Mouse (Mus musculus) lung, postnatal 0 days (tissue): ENCODE results near the gene Rrnad1. TPM values are rescaled to one million over a fixed set of nuclear protein-coding genes. Genes with fewer than 3 reads are reported as not detected.
"Not testable (repeated sequence)": the region's sequence is repeated elsewhere in the genome, so short reads cannot be mapped to it uniquely, and the experiment has no call there.

Source experiments
- ATAC-seq: fragments of 200-750 bp; cut with Nextera tagmentation; 2 replicates; pipeline ENCODE4 v1.8.0; 2017; ENCODE audit warnings: moderate library complexity
- DNase-seq: peaks from one replicate; pipeline ENCODE4 v3.0.0-alpha.2; 2016; ENCODE audit warnings: low spot score
- H3K27ac ChIP-seq: fragments of 300-500 bp; sonication (generic); 2 replicates; pipeline ENCODE4 v1.5.1; 2014; ENCODE audit warnings: antibody characterized with exemption, mild to moderate bottlenecking, low read length, mixed read lengths
- H3K27me3 ChIP-seq: fragments of 300-500 bp; sonication (generic); replicated peaks from 2 replicates; pipeline ENCODE4 v1.6.1; 2014; ENCODE audit warnings: low read length, mixed read lengths; ENCODE audit not compliant: insufficient read depth
- H3K36me3 ChIP-seq: fragments of 300-500 bp; sonication (generic); 2 replicates; pipeline ENCODE4 v1.6.1; 2014; ENCODE audit warnings: low read length, mixed read lengths; ENCODE audit not compliant: insufficient read depth
- H3K4me1 ChIP-seq: fragments of 300-500 bp; sonication (generic); 2 replicates; pipeline ENCODE4 v1.6.1; 2014; ENCODE audit warnings: antibody characterized with exemption, low read depth, low read length, mixed read lengths; ENCODE audit not compliant: insufficient read depth
- H3K4me2 ChIP-seq: fragments of 300-500 bp; sonication (generic); replicated peaks from 2 replicates; pipeline ENCODE4 v1.6.1; 2014; ENCODE audit warnings: low read depth, mild to moderate bottlenecking, low read length, moderate library complexity, mixed read lengths
- H3K4me3 ChIP-seq: fragments of 300-500 bp; sonication (generic); 2 replicates; pipeline ENCODE4 v1.5.1; 2014; ENCODE audit warnings: low read depth, low read length
- H3K9ac ChIP-seq: fragments of 300-500 bp; sonication (generic); replicated peaks from 2 replicates; pipeline ENCODE4 v1.6.1; 2014; ENCODE audit warnings: low read depth, mild to moderate bottlenecking
- H3K9me3 ChIP-seq: fragments of 300-500 bp; sonication (generic); 2 replicates; pipeline ENCODE4 v1.6.1; 2016; ENCODE audit warnings: low read length, mixed read lengths
- CTCF ChIP-seq: IDR thresholded peaks from 2 replicates; pipeline ENCODE4 v1.5.1; 2016; ENCODE audit warnings: antibody characterized with exemption, mild to moderate bottlenecking
- EP300 ChIP-seq: IDR thresholded peaks from 2 replicates; pipeline ENCODE4 v1.6.1; 2016; ENCODE audit warnings: antibody characterized with exemption, mild to moderate bottlenecking, control low read depth
- WGBS: fragments of 180-500 bp; shearing (Covaris S2); extraction: QIAGEN DNeasy Blood & Tissue Kit; methylation state at CpG from one replicate; pipeline ENCODE4 v1.1.7; 2014; 5-methylcytosine and 5-hydroxymethylcytosine counted together
- polyA plus RNA-seq: library from polyadenylated mRNA; unstranded; fragments of >200 nt; fragmentation: Nextera tagmentation; extraction: Ambion mirVana; gene quantifications from 2 replicates; pipeline ENCODE4 v1.2.1, GENCODE M21; 2015

Gene Rrnad1
- polyA plus RNA-seq, 1 experiment from 2014 or later: 11.2 TPM

GRCm38 (mm10) chr3:87899266-87899665 is 31.3 kb downstream of the Rrnad1 start:
- 61% methylated on average over 3 of the region's 3 CpGs for WGBS
- ATAC-seq (no peak), DNase-seq (no peak)
- Histone ChIP-seq H3K27ac (no peak overlapping the region), H3K36me3 (no peaks in the 10 kb centered on the region), H3K4me1 (no peaks in the 10 kb centered on the region), H3K9ac (no peak overlapping the region), H3K27me3 (no peaks in the 10 kb centered on the region), H3K9me3 (no peaks in the 10 kb centered on the region), H3K4me2 (no peak overlapping the region), H3K4me3 (no peak overlapping the region)
- TF ChIP-seq CTCF (no peak), EP300 (no peak)

GRCm38 (mm10) chr3:87893367-87893905 is 37.1 kb downstream of the Rrnad1 start:
- Histone ChIP-seq H3K4me3 (no peak overlapping the region), H3K36me3 (no peaks in the 10 kb centered on the region), H3K4me1 (no peaks in the 10 kb centered on the region), H3K27ac (no peak overlapping the region), H3K9me3 (no peaks in the 10 kb centered on the region), H3K4me2 (no peak overlapping the region), H3K27me3 (no peaks in the 10 kb centered on the region), H3K9ac (no peak overlapping the region)
- 72% methylated on average over 3 of the region's 3 CpGs for WGBS
- no peak for DNase-seq
- TF ChIP-seq CTCF: no peak
- no peak for TF ChIP-seq EP300
- ATAC-seq: no peak

- Histone ChIP-seq H3K4me1 (no peaks in the 10 kb centered on the region), H3K27me3 (no peaks in the 10 kb centered on the region), H3K36me3 (no peaks in the 10 kb centered on the region), H3K27ac (no peak overlapping the region), H3K9me3 (no peaks in the 10 kb centered on the region), H3K4me2 (no peak overlapping the region), H3K4me3 (no peak overlapping the region), H3K9ac (no peak overlapping the region)
- DNase-seq (no peak), ATAC-seq (no peak)
- WGBS: 46% methylated on average over 3 of the region's 3 CpGs
- TF ChIP-seq EP300 (no peak), CTCF (no peak)
Measured at GRCm38 (mm10) chr3:87891481-87891880, 39.0 kb downstream of the Rrnad1 start.

GRCm38 (mm10) chr3:87887400-87887799 is 43.1 kb downstream of the Rrnad1 start:
- not testable (repeated sequence) for H3K4me3 ChIP-seq, DNase-seq, ATAC-seq, H3K9ac ChIP-seq, H3K27me3 ChIP-seq, H3K27ac ChIP-seq, H3K9me3 ChIP-seq, H3K36me3 ChIP-seq, H3K4me2 ChIP-seq
- peak; percentile 41 for TF ChIP-seq CTCF
- H3K4me1 ChIP-seq: peaks cover 15% of the 10 kb centered on the region
- WGBS: 77% methylated on average over 4 of the region's 4 CpGs

GRCm38 (mm10) chr3:87886416-87886815 is 44.1 kb downstream of the Rrnad1 start:
- no peak for ATAC-seq
- H3K9ac ChIP-seq: no peak overlapping the region
- H3K4me3 ChIP-seq: no peak overlapping the region

GRCm38 (mm10) chr3:87886004-87886365 is 44.5 kb downstream of the Rrnad1 start:
- no peak overlapping the region for H3K27ac ChIP-seq
- peak; percentile 0; the same call in 1 of the 2 replicates for ATAC-seq
- no peaks in the 10 kb centered on the region for H3K27me3 ChIP-seq
- H3K9me3 ChIP-seq: no peaks in the 10 kb centered on the region
- peak overlapping the region; percentile 38 for H3K4me3 ChIP-seq
- H3K36me3 ChIP-seq: no peaks in the 10 kb centered on the region
- no peak overlapping the region for H3K9ac ChIP-seq
- WGBS: 6% methylated on average over 10 of the region's 10 CpGs
- peaks cover 15% of the 10 kb centered on the region for H3K4me1 ChIP-seq
- no peak for DNase-seq
- TF ChIP-seq EP300: no peak
- no peak for TF ChIP-seq CTCF
- H3K4me2 ChIP-seq: peak overlapping the region; percentile 89

More at GRCm38 (mm10) chr3:87886416-87886815, 44.1 kb downstream of the Rrnad1 start:
- H3K4me1 ChIP-seq: peaks cover 15% of the 10 kb centered on the region
- no peaks in the 10 kb centered on the region for H3K9me3 ChIP-seq
- H3K36me3 ChIP-seq: no peaks in the 10 kb centered on the region
- H3K4me2 ChIP-seq: no peak overlapping the region
- DNase-seq: peak; percentile 20
- WGBS: 83% methylated on average over 6 of the region's 6 CpGs
- H3K27ac ChIP-seq: no peak overlapping the region
- TF ChIP-seq EP300 (no peak), CTCF (no peak)
- no peaks in the 10 kb centered on the region for H3K27me3 ChIP-seq
